Mouse (Mus musculus): Measurements from ENCODE around the gene Tcte3. TPM values are rescaled to one million over a fixed set of nuclear protein-coding genes. Genes with fewer than 3 reads are reported as not detected.
"Not testable (repeated sequence)": the region's sequence is repeated elsewhere in the genome, so short reads cannot be mapped to it uniquely, and the experiment has no call there.

Tcte3 gene
- not detected in 2 replicates for polyA plus RNA-seq (2016; fragmentation: Nextera tagmentation; extraction: Ambion mirVana)

GRCm38 (mm10) chr17:15041175-15041729 is at the start of gene Tcte3, which contains the start of the genes Ermard and Gm3448:
Gene Tcte3 (minus strand): TSS chr17:15041488.
Gene Ermard (plus strand): TSS chr17:15041208.
Gene Gm3448 (minus strand): TSS chr17:15041537.
- H3K9ac ChIP-seq; H3K27ac ChIP-seq; H3K9me3 ChIP-seq; H3K27me3 ChIP-seq (replicated peaks); H3K36me3 ChIP-seq; H3K4me2 ChIP-seq (replicated peaks); H3K4me1 ChIP-seq: not testable (repeated sequence)
- peak; percentile 98 for ATAC-seq (ENCODE audit: low FRiP score, low read depth)
- WGBS: 0% methylated on average over 21 of the region's 56 CpGs
- H3K4me3 ChIP-seq: 0 out of 2 replicates have a peak within 1 kb of the TSS, but pooled peaks have one; percentile 16

- 11% methylated on average over 8 of the region's 8 CpGs for WGBS
- H3K9me3 ChIP-seq: no peaks in the 10 kb centered on the region
- peak overlapping the region; percentile 5; the same call in 1 of the 2 replicates for H3K27ac ChIP-seq
- H3K9ac ChIP-seq: no peak overlapping the region
- H3K4me3 ChIP-seq: no peak overlapping the region
- no peaks in the 10 kb centered on the region for H3K27me3 ChIP-seq (replicated peaks)
- peak overlapping the region; percentile 25; the same call in 1 of the 2 replicates for H3K4me2 ChIP-seq (replicated peaks)
- ATAC-seq (ENCODE audit: low FRiP score, low read depth): peak; percentile 82
- H3K4me1 ChIP-seq: peaks cover 18% of the 10 kb centered on the region
- H3K36me3 ChIP-seq: no peaks in the 10 kb centered on the region
Observed at GRCm38 (mm10) chr17:15088591-15089001, 47.3 kb upstream of the Tcte3 start.

GRCm38 (mm10) chr17:15088166-15088565 is 46.9 kb upstream of the Tcte3 start:
- H3K36me3 ChIP-seq: no peaks in the 10 kb centered on the region
- H3K4me3 ChIP-seq: no peak overlapping the region
- ATAC-seq (ENCODE audit: low FRiP score, low read depth): peak; percentile 59; the same call in 1 of the 2 replicates
- H3K9me3 ChIP-seq: no peaks in the 10 kb centered on the region
- no peak overlapping the region for H3K9ac ChIP-seq
- H3K4me2 ChIP-seq (replicated peaks): peak overlapping the region; percentile 25; the same call in 1 of the 2 replicates
- no peaks in the 10 kb centered on the region for H3K27me3 ChIP-seq (replicated peaks)
- H3K4me1 ChIP-seq: peaks cover 15% of the 10 kb centered on the region
- 39% methylated on average over 2 of the region's 2 CpGs for WGBS
- no peak overlapping the region for H3K27ac ChIP-seq

GRCm38 (mm10) chr17:15085006-15085405 is 43.7 kb upstream of the Tcte3 start:
- no peak overlapping the region for H3K4me2 ChIP-seq (replicated peaks)
- H3K4me1 ChIP-seq: peaks cover 15% of the 10 kb centered on the region
- no peak overlapping the region for H3K27ac ChIP-seq
- ATAC-seq (ENCODE audit: low FRiP score, low read depth): no peak
- no peak overlapping the region for H3K9ac ChIP-seq
- H3K9me3 ChIP-seq: no peaks in the 10 kb centered on the region
- no peaks in the 10 kb centered on the region; the same call in 1 of the 2 replicates for H3K27me3 ChIP-seq (replicated peaks)
- WGBS: 86% methylated on average over 2 of the region's 2 CpGs
- H3K36me3 ChIP-seq: no peaks in the 10 kb centered on the region
- no peak overlapping the region for H3K4me3 ChIP-seq

- WGBS: 77% methylated on average over 13 of the region's 13 CpGs
- Histone ChIP-seq H3K4me3 (no peak overlapping the region), H3K27me3 (replicated peaks) (no peaks in the 10 kb centered on the region; the same call in 1 of the 2 replicates), H3K9ac (no peak overlapping the region), H3K4me1 (peaks cover 14% of the 10 kb centered on the region), H3K27ac (no peak overlapping the region), H3K4me2 (replicated peaks) (no peak overlapping the region), H3K9me3 (no peaks in the 10 kb centered on the region), H3K36me3 (no peaks in the 10 kb centered on the region)
- no peak for ATAC-seq (ENCODE audit: low FRiP score, low read depth)
Observed at GRCm38 (mm10) chr17:15084226-15084848, 43.0 kb upstream of the Tcte3 start.

- H3K4me2 ChIP-seq (replicated peaks): no peak overlapping the region
- no peak overlapping the region for H3K27ac ChIP-seq
- ATAC-seq (ENCODE audit: low FRiP score, low read depth): no peak
- no peaks in the 10 kb centered on the region; the same call in 1 of the 2 replicates for H3K27me3 ChIP-seq (replicated peaks)
- H3K4me3 ChIP-seq: no peak overlapping the region
- H3K9ac ChIP-seq: no peak overlapping the region
- H3K9me3 ChIP-seq: no peaks in the 10 kb centered on the region
- H3K4me1 ChIP-seq: no peaks in the 10 kb centered on the region
- H3K36me3 ChIP-seq: no peaks in the 10 kb centered on the region; the same call in 1 of the 2 replicates
- WGBS: 75% methylated on average over 2 of the region's 2 CpGs
Observed at GRCm38 (mm10) chr17:15077536-15077935, 36.2 kb upstream of the Tcte3 start.

GRCm38 (mm10) chr17:15075033-15075432 is 33.7 kb upstream of the Tcte3 start:
- Histone ChIP-seq H3K4me3 (no peak overlapping the region), H3K9me3 (no peaks in the 10 kb centered on the region), H3K4me1 (no peaks in the 10 kb centered on the region), H3K27ac (no peak overlapping the region), H3K4me2 (replicated peaks) (no peak overlapping the region), H3K9ac (no peak overlapping the region), H3K36me3 (no peaks in the 10 kb centered on the region; the same call in 1 of the 2 replicates), H3K27me3 (replicated peaks) (no peaks in the 10 kb centered on the region)
- no peak for ATAC-seq (ENCODE audit: low FRiP score, low read depth)
- 84% methylated on average over 8 of the region's 8 CpGs for WGBS

- peak; percentile 83 for ATAC-seq (ENCODE audit: low FRiP score, low read depth)
- WGBS: 39% methylated on average over 2 of the region's 2 CpGs
- Histone ChIP-seq H3K27me3 (replicated peaks) (no peaks in the 10 kb centered on the region), H3K4me2 (replicated peaks) (no peak overlapping the region), H3K9ac (no peak overlapping the region), H3K4me3 (no peak overlapping the region), H3K9me3 (no peaks in the 10 kb centered on the region), H3K36me3 (no peaks in the 10 kb centered on the region; the same call in 1 of the 2 replicates), H3K27ac (no peak overlapping the region), H3K4me1 (no peaks in the 10 kb centered on the region)
Observed at GRCm38 (mm10) chr17:15072211-15072610, 30.9 kb upstream of the Tcte3 start.

- no peaks in the 10 kb centered on the region for H3K9me3 ChIP-seq
- H3K36me3 ChIP-seq: peaks cover 4% of the 10 kb centered on the region
- ATAC-seq (ENCODE audit: low FRiP score, low read depth): no peak
- H3K9ac ChIP-seq: no peak overlapping the region
- H3K4me2 ChIP-seq (replicated peaks): no peak overlapping the region
- H3K4me3 ChIP-seq: no peak overlapping the region
- peaks cover 9% of the 10 kb centered on the region for H3K4me1 ChIP-seq
- H3K27ac ChIP-seq: no peak overlapping the region
- WGBS: 71% methylated on average over 2 of the region's 2 CpGs
- no peaks in the 10 kb centered on the region for H3K27me3 ChIP-seq (replicated peaks)
Observed at GRCm38 (mm10) chr17:15069124-15069523, 27.8 kb upstream of the Tcte3 start.

GRCm38 (mm10) chr17:15068040-15068792 is 26.9 kb upstream of the Tcte3 start:
- 78% methylated on average over 8 of the region's 8 CpGs for WGBS
- no peak for ATAC-seq (ENCODE audit: low FRiP score, low read depth)
- H3K4me2 ChIP-seq (replicated peaks): no peak overlapping the region
- H3K27ac ChIP-seq: no peak overlapping the region
- H3K27me3 ChIP-seq (replicated peaks): no peaks in the 10 kb centered on the region
- H3K36me3 ChIP-seq: peaks cover 10% of the 10 kb centered on the region
- H3K9me3 ChIP-seq: no peaks in the 10 kb centered on the region
- H3K9ac ChIP-seq: no peak overlapping the region
- H3K4me1 ChIP-seq: peaks cover 9% of the 10 kb centered on the region
- H3K4me3 ChIP-seq: no peak overlapping the region

- no peak overlapping the region for H3K4me3 ChIP-seq
- H3K4me2 ChIP-seq (replicated peaks): no peak overlapping the region
- WGBS: 49% methylated on average over 1 of the region's 1 CpGs
- no peak overlapping the region for H3K9ac ChIP-seq
- no peak overlapping the region for H3K27ac ChIP-seq
- no peaks in the 10 kb centered on the region for H3K27me3 ChIP-seq (replicated peaks)
- peaks cover 23% of the 10 kb centered on the region for H3K36me3 ChIP-seq
- no peaks in the 10 kb centered on the region for H3K9me3 ChIP-seq
- ATAC-seq (ENCODE audit: low FRiP score, low read depth): no peak
- H3K4me1 ChIP-seq: peaks cover 9% of the 10 kb centered on the region
Observed at GRCm38 (mm10) chr17:15066911-15067310, 25.6 kb upstream of the Tcte3 start.

GRCm38 (mm10) chr17:15066066-15066465 is 24.8 kb upstream of the Tcte3 start:
- Histone ChIP-seq H3K27ac (peak overlapping the region; percentile 3; the same call in 1 of the 2 replicates), H3K4me1 (peaks cover 9% of the 10 kb centered on the region), H3K4me3 (no peak overlapping the region), H3K27me3 (replicated peaks) (no peaks in the 10 kb centered on the region), H3K36me3 (peaks cover 27% of the 10 kb centered on the region), H3K9ac (peak overlapping the region; percentile 44; the same call in 1 of the 2 replicates), H3K4me2 (replicated peaks) (peak overlapping the region; percentile 47), H3K9me3 (no peaks in the 10 kb centered on the region)
- ATAC-seq (ENCODE audit: low FRiP score, low read depth): peak; percentile 92
- 21% methylated on average over 6 of the region's 6 CpGs for WGBS

Data from neural tube, embryonic 12.5 days (tissue).